Mouse (Mus musculus): Measurements from ENCODE around the gene Lrrfip1.

The Lrrfip1 gene

DNA sequence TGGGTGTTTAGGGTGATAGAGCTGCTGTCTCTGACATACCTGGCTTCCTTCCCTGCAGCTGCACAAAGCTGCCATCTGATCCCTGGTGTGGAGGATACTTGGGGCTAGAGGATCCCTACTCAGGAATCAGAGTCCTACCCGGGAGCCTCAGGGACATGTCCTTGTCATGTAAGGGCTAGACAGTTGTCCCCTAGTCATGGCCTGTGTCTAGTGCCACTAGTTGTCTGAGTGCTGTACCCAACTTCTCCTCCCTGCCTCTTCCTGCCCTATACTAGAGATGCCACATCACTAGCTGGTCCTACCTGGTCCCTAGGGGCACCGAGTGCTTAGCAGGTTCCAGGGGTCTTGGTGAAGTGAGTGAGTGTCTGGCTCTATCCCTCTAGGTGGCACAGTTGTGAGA, 138.5 kb downstream of the Lrrfip1 start:
- DNase-seq (ENCODE audit: low spot score in 2 of 2): no peak

DNA sequence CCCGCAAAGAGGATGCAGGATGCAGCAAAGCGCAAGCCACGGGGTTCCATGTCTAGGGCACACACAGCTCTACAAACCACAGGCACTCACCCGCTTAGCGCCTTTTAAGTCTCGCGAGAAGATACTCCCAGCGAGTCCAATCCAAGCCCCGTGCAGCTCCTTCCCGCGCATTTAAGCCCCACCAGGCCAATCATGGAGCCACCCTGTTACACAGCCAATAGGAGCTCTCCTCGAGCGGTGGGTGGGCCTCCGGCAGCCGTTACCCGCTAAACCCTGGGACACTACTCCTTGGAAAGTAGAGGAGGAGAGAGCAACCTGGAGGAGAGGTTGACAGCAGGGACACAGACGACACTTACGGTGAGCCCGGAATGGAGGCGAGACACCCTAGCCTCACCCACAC, 146.3 kb downstream of the Lrrfip1 start, which contains the start of gene Rbm44:
TSS of gene Rbm44 (plus strand) at position 277 of the 400 bp plus-strand sequence.
- no peak for DNase-seq (ENCODE audit: low spot score in 2 of 2)

- DNase-seq (ENCODE audit: low spot score in 2 of 2): no peak
Observed at GRCm38 (mm10) chr1:91151509-91151908, 153.0 kb downstream of the Lrrfip1 start.

- no peak for DNase-seq (ENCODE audit: low spot score in 2 of 2)
Observed at GRCm38 (mm10) chr1:91166798-91167197, 168.3 kb downstream of the Lrrfip1 start.

DNA sequence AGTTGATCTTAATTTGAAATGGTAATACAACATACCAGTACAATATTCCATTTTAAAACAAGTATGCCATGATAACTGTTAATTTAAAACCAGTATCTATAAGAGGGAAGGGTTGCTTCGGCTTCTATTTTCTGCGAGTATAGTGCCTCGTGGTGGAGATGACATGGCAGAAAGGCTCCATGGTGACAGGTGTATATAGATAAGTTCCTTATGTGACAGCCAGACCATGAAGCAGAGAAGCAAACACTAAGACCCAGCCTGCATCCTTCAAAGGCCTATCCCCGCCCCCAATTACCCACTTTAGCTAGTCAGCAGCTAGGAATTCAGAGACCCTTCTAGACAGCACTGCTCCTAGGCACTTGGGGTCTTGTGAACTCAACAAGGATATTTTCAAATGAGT, 170.6 kb downstream of the Lrrfip1 start:
- DNase-seq (ENCODE audit: low spot score in 2 of 2): no peak

DNA sequence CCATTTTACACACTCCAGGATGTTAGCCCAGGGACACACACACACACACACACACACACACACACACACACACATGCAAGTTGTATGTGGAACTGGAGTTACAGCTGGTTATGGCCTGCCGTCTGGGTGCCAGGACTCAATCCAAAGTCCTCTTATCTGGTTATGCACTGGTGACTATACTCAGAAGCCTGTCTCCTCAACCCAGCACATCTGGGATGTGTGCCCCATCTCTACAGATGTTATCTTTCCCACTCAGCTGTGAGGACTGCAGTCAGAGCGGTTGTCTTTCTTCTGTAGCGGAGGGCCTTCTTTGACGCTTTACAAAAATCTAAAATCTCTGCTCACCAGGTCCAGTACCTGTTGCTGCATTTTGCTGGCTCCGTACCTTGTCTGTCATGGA, 176.3 kb downstream of the Lrrfip1 start:
- DNase-seq (ENCODE audit: low spot score in 2 of 2): peak in 1 of 2 experiments; percentile 46

GRCm38 (mm10) chr1:91176026-91176425, 177.5 kb downstream of the Lrrfip1 start:
- no peak for DNase-seq (ENCODE audit: low spot score in 2 of 2)

- no peak for DNase-seq (ENCODE audit: low spot score in 2 of 2)
Observed at GRCm38 (mm10) chr1:91176871-91177270, 178.3 kb downstream of the Lrrfip1 start.

Measured in spleen, postnatal 4 days (tissue).